Mouse (Mus musculus) CD4-positive, CD25-positive, alpha-beta regulatory T cell (primary cell): ENCODE measurements around the gene Olfr1359. TPM values are rescaled to one million over a fixed set of nuclear protein-coding genes. Genes with fewer than 3 reads are reported as not detected.

Source experiments
- polyA plus RNA-seq: library from polyadenylated mRNA; unstranded; fragments of 100-300 nt; shearing (Covaris generic); gene quantifications from one replicate; pipeline ENCODE4 v1.2.1, GENCODE M21; 2017

Gene Olfr1359
- not detected for polyA plus RNA-seq

GRCm38 (mm10) chr13:21697811-21698210 lies at the start of gene Olfr1359:
Olfr1359 (plus strand) TSS chr13:21698111.

DNA sequence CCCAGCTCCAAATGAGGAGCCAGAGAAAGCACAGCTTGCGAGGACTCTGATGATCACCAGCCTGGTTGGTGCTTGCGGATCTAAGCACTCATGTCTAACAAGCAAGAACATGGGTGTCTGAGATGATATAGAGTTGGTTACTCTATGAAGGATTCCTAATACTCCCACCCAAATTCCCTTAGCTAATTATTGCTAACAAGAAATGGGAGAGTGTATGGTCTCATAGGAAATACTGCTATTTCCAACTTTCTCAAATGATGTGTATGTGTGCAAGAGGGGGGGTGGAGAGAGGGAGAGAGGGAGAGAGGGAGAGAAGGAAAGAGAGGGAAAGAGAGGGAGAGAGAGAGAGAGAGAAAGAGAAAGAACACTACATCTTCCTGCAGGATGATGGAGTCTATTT lies 34.6 kb upstream of the Olfr1359 start, which contains the start of gene Olfr1361:
TSS of gene Olfr1361 (minus strand) at position 101 of the 400 bp plus-strand sequence.

GRCm38 (mm10) chr13:21677305-21677704 lies 20.6 kb upstream of the Olfr1359 start, which contains the start of gene Olfr1360:
Olfr1360 (minus strand) TSS chr13:21677405.

DNA sequence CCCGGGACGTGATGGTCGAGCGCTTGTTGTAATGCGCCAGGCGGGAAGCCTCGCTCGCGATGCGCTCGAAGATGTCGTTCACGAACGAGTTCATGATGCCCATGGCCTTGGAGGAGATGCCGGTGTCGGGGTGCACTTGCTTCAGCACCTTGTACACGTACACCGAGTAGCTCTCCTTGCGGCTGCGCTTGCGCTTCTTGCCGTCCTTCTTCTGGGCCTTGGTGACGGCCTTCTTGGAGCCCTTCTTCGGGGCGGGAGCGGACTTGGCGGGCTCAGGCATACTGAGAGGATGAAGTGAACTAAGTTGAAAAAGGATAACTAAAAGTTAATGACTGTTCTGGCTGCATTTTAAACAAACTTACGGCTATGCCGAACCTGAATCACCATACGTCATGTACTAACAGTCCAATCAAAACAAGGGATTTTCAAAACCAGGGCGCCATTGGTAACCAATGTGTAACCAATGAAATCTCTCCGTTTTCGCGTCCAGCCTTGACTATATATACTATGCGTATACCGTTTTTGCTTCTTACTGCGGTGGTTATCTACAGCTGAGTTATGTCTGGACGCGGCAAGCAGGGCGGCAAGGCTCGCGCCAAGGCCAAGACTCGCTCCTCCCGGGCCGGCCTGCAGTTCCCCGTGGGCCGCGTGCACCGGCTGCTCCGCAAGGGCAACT lies 18.1 kb downstream of the Olfr1359 start, which contains the start of the genes Hist1h2bl and Hist1h2ai:
TSS of gene Hist1h2bl (minus strand) at position 280 of the 676 bp plus-strand sequence.
TSS of gene Hist1h2ai (plus strand) at position 559 of the 676 bp plus-strand sequence.

GRCm38 (mm10) chr13:21717397-21718357 lies 19.8 kb downstream of the Olfr1359 start, which contains the start of gene Hist1h3h:
Hist1h3h (plus strand) TSS chr13:21717659.

GRCm38 (mm10) chr13:21721757-21722372 lies 24.0 kb downstream of the Olfr1359 start, which contains the start of gene Hist1h2bm:
Hist1h2bm (plus strand) TSS chr13:21722044.

DNA sequence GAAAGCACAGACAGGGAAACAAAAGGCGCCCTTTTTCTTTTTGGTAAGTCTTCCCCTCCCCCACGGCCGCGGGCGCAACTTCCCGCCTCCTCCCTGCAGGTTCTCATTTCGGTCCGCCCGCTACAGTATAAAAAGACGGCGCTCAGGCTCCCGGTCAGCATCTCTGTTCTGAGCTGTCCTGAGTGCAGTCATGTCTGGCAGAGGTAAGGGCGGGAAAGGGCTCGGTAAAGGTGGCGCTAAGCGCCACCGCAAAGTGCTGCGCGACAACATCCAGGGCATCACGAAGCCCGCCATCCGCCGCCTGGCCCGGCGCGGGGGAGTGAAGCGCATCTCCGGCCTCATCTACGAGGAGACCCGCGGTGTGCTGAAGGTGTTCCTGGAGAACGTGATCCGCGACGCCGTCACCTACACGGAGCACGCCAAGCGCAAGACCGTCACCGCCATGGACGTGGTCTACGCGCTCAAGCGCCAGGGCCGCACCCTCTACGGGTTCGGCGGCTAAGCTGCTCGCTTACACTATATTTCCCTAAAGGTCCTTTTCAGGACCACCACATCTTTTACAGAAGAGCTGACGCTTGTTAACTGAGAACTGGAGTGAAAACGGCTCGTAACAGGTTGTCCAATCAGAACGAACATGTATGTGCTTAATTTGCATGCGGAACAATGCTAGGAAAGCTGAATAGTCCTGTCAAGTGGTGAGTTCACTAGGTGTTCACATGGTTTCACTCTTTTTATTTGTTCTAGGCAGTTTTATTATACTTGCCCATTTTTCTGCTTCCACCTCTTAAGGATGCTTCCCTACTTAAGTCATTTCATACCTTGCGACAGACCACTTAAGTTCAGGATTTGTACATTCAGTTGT lies 37.2 kb downstream of the Olfr1359 start, which contains the start of gene Hist1h4j:
TSS of gene Hist1h4j (plus strand) at position 159 of the 862 bp plus-strand sequence.

DNA sequence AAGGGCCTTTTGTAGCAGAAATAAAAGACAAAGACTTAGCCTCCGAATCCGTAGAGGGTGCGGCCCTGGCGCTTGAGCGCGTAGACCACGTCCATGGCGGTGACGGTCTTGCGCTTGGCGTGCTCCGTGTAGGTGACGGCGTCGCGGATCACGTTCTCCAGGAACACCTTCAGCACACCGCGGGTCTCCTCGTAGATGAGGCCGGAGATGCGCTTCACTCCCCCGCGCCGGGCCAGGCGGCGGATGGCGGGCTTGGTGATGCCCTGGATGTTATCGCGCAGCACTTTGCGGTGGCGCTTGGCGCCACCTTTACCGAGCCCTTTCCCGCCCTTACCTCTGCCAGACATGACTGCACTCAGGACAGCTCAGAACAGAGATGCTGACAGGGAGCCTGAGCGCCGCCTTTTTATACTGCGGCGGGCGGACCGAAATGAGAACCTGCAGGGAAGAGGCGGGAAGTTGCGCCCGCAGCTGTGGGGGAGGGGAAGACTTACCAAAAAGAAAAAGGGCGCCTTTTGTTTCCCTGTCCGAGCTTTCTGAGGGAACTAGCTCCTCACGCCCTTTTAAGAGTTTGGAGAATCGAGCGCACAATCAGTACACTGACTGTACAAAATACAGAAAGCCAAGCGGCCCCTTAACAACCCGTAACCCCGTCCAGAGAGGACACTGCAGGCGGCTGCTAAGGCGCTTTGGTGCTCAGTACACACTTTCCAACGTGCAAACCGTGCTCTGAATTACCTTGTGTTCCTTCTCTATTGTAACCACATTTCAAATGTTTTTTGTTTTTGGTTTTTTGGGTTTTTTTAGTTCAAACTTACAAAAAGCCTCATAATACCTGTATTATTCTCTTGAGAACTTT lies 52.5 kb downstream of the Olfr1359 start, which contains the start of gene Hist1h4k:
TSS of gene Hist1h4k (minus strand) at position 347 of the 859 bp plus-strand sequence.

DNA sequence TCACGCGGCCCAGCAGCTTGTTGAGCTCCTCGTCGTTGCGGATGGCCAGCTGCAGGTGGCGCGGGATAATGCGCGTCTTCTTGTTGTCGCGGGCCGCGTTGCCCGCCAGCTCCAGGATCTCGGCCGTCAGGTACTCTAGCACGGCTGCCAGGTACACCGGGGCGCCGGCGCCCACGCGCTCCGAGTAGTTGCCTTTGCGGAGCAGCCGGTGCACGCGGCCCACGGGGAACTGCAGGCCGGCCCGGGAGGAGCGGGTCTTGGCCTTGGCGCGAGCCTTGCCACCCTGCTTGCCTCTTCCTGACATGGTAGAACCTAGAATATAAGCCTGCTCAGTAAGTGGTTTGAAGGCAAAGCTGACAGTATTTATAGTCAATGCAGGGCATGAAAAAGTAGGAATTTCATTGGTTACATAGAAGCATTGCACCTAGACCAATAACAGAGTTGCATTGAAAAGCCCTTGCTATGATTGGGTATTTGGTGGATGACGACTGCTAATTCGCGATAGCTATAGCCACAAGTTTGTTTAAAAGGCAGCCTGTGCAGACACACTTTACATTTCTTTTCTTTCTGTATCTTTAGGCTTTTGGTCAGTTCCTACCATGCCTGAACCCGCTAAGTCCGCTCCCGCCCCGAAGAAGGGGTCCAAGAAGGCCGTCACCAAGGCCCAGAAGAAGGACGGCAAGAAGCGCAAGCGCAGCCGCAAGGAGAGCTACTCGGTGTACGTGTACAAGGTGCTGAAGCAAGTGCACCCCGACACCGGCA lies 55.8 kb downstream of the Olfr1359 start, which contains the start of the genes Hist1h2ak and Hist1h2bn:
TSS of gene Hist1h2ak (minus strand) at position 304 of the 762 bp plus-strand sequence.
TSS of gene Hist1h2bn (plus strand) at position 600 of the 762 bp plus-strand sequence.

Other genes with a start within 250 kb of the Olfr1359 start
- gene Zscan26, start 244.4 kb upstream of the Olfr1359 start, polyA plus RNA-seq: 7.3 TPM
- not detected for gene Nkapl, start 229.6 kb upstream of the Olfr1359 start, polyA plus RNA-seq
- 0.13 TPM for gene Zkscan4, start 219.2 kb upstream of the Olfr1359 start, polyA plus RNA-seq
- gene Gm10065, start 218.7 kb upstream of the Olfr1359 start, polyA plus RNA-seq: not detected
- not detected for gene AK157302, start 202.9 kb upstream of the Olfr1359 start, polyA plus RNA-seq
- 8.7 TPM for gene Gm11273, start 196.7 kb upstream of the Olfr1359 start, polyA plus RNA-seq
- 7.3 TPM for gene Zkscan8, start 167.0 kb upstream of the Olfr1359 start, polyA plus RNA-seq
- gene Olfr1366, start 155.3 kb upstream of the Olfr1359 start, polyA plus RNA-seq: not detected
- not detected for gene Olfr1535, start 138.2 kb upstream of the Olfr1359 start, polyA plus RNA-seq
- not detected for gene Olfr1364, start 116.4 kb upstream of the Olfr1359 start, polyA plus RNA-seq
- gene Olfr1362, start 84.1 kb upstream of the Olfr1359 start, polyA plus RNA-seq: not detected
- not detected for gene Olfr11, start 55.6 kb upstream of the Olfr1359 start, polyA plus RNA-seq
- gene Olfr1361, start 34.7 kb upstream of the Olfr1359 start, polyA plus RNA-seq: not detected
- not detected for gene Olfr1360, start 20.7 kb upstream of the Olfr1359 start, polyA plus RNA-seq
- gene Hist1h2bl, start 18.0 kb downstream of the Olfr1359 start, polyA plus RNA-seq: 2.4 TPM
- 14.3 TPM for gene Hist1h2ai, start 18.3 kb downstream of the Olfr1359 start, polyA plus RNA-seq
- gene Hist1h3h, start 19.5 kb downstream of the Olfr1359 start, polyA plus RNA-seq: not detected
- gene Hist1h2bm, start 23.9 kb downstream of the Olfr1359 start, polyA plus RNA-seq: 0.87 TPM
- gene Hist1h4j, start 37.0 kb downstream of the Olfr1359 start, polyA plus RNA-seq: 0.80 TPM
- gene Hist1h4k, start 52.4 kb downstream of the Olfr1359 start, polyA plus RNA-seq: 8.1 TPM
- 1.6 TPM for gene Hist1h2ak, start 55.7 kb downstream of the Olfr1359 start, polyA plus RNA-seq
- gene Hist1h2bn, start 56.0 kb downstream of the Olfr1359 start, polyA plus RNA-seq: not detected
- 1.8 TPM for gene Hist1h1b, start 82.5 kb downstream of the Olfr1359 start, polyA plus RNA-seq
- gene Hist1h3i, start 85.3 kb downstream of the Olfr1359 start, polyA plus RNA-seq: 1.1 TPM
- 0.99 TPM for gene Hist1h2an, start 89.1 kb downstream of the Olfr1359 start, polyA plus RNA-seq
- not detected for gene Hist1h2bp, start 89.3 kb downstream of the Olfr1359 start, polyA plus RNA-seq
- gene Hist1h2bq, start 112.1 kb downstream of the Olfr1359 start, polyA plus RNA-seq: 5.0 TPM
- gene Hist1h2ao, start 112.4 kb downstream of the Olfr1359 start, polyA plus RNA-seq: not detected
- 36.0 TPM for gene Hist1h4m, start 113.6 kb downstream of the Olfr1359 start, polyA plus RNA-seq
- gene Hist1h4n, start 134.1 kb downstream of the Olfr1359 start, polyA plus RNA-seq: 18.1 TPM
- 144 TPM for gene Hist1h2ap, start 135.4 kb downstream of the Olfr1359 start, polyA plus RNA-seq
- gene Hist1h2br, start 135.6 kb downstream of the Olfr1359 start, polyA plus RNA-seq: 5.0 TPM
- gene Zfp184, start 247.0 kb downstream of the Olfr1359 start, polyA plus RNA-seq: not detected